Mouse (Mus musculus) G1E-ER4 (cell line): ENCODE data around the gene Ralgps1. TPM values are rescaled to one million over a fixed set of nuclear protein-coding genes. Genes with fewer than 3 reads are reported as not detected.

Experiments used
- GATA1 ChIP-seq: IDR thresholded peaks from one replicate; pipeline ENCODE4 v1.8.0; 2012; ENCODE audit warnings: low read length, inconsistent platforms
- polyA plus RNA-seq: library from polyadenylated mRNA; stranded (reverse); fragments of >175 nt; gene quantifications from 2 replicates; pipeline ENCODE4 v1.2.3, GENCODE M21; 2012

The Ralgps1 gene
- polyA plus RNA-seq: 1.3 TPM in 2 replicates

- no peak for TF ChIP-seq GATA1
Measured at GRCm38 (mm10) chr2:33370777-33371647, at the start of gene Ralgps1. TSS of gene Ralgps1 (minus strand) at chr2:33371486.

- no peak for TF ChIP-seq GATA1
Measured at GRCm38 (mm10) chr2:33417454-33417853, 46.2 kb upstream of the Ralgps1 start.

- TF ChIP-seq GATA1: no peak
Measured at GRCm38 (mm10) chr2:33414019-33414418, 42.7 kb upstream of the Ralgps1 start.

GRCm38 (mm10) chr2:33412111-33412510 is 40.8 kb upstream of the Ralgps1 start:
- TF ChIP-seq GATA1: no peak

- no peak for TF ChIP-seq GATA1
Measured at GRCm38 (mm10) chr2:33403511-33404003, 32.3 kb upstream of the Ralgps1 start.

- TF ChIP-seq GATA1: no peak
Measured at GRCm38 (mm10) chr2:33402638-33403037, 31.4 kb upstream of the Ralgps1 start.

- TF ChIP-seq GATA1: no peak
Measured at GRCm38 (mm10) chr2:33402236-33402635, 30.9 kb upstream of the Ralgps1 start.

GRCm38 (mm10) chr2:33401217-33401616 is 29.9 kb upstream of the Ralgps1 start:
- TF ChIP-seq GATA1: no peak

- no peak for TF ChIP-seq GATA1
Measured at GRCm38 (mm10) chr2:33400541-33400940, 29.3 kb upstream of the Ralgps1 start.

- TF ChIP-seq GATA1: no peak
Measured at GRCm38 (mm10) chr2:33399091-33399490, 27.8 kb upstream of the Ralgps1 start.

GRCm38 (mm10) chr2:33397036-33397435 is 25.8 kb upstream of the Ralgps1 start:
- TF ChIP-seq GATA1: no peak

- no peak for TF ChIP-seq GATA1
Measured at GRCm38 (mm10) chr2:33395053-33395452, 23.8 kb upstream of the Ralgps1 start.

- no peak for TF ChIP-seq GATA1
Measured at GRCm38 (mm10) chr2:33393951-33394635, 22.8 kb upstream of the Ralgps1 start.

- no peak for TF ChIP-seq GATA1
Measured at GRCm38 (mm10) chr2:33393021-33393420, 21.7 kb upstream of the Ralgps1 start.

- TF ChIP-seq GATA1: no peak
Measured at GRCm38 (mm10) chr2:33371648-33372408, 542 bp upstream of the Ralgps1 start.
